Comparison of ENCODE assay signal across 36 mouse cellular contexts in the genomic region with DNA sequence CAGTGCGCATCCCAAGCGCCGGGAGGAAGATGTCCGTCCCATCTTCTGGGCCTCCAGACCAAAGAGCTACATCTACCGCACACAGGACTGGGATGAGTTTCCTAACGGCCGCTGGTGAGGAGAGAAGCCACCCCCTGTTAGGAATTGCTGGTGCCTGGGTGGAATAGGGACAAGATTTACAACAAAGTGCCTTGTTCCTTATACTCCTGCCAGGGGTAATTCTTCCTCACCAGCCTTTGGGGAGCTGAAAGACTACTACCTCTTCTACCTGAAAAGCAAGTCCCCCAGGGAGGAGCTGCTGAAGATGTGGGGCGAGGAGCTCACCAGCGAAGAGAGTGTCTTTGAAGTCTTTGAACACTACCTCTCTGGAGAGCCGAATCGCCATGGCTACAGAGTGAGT. TPM values are rescaled to one million over a fixed set of nuclear protein-coding genes. Genes with fewer than 3 reads are reported as not detected.
"Had no signal": no experiment of that assay in that cellular context is flagged by ENCODE, and none has a peak within 500 bp of the region (broad histone marks: within the 10 kb centered on the region; RNA-seq: fewer than 3 reads in every experiment).

No protein-coding gene starts in this region.

- H3K4me1 ChIP-seq: limb, embryonic 12.5 days; limb, embryonic 13.5 days; limb, embryonic 15.5 days; lung, embryonic 15.5 days; midbrain, embryonic 12.5 days; neural tube, embryonic 12.5 days; neural tube, embryonic 13.5 days had no signal

- H3K4me2 ChIP-seq: limb, embryonic 12.5 days; limb, embryonic 13.5 days; limb, embryonic 15.5 days; liver, embryonic 11.5 days; liver, embryonic 12.5 days; liver, embryonic 13.5 days; liver, embryonic 15.5 days; lung, embryonic 14.5 days; lung, embryonic 15.5 days; midbrain, embryonic 12.5 days; neural tube, embryonic 12.5 days; neural tube, embryonic 13.5 days had no signal

- DNase-seq: left cerebral cortex, postnatal 4 days; liver; liver, embryonic 13.5 days; liver, postnatal 0 days; lung, adult 18-20 months; lung, adult 2 months; lung, embryonic 14.5 days; lung, postnatal 10 days; lung, postnatal 14 days; lung, postnatal 36 days; lung, postnatal 4 days had no signal

- H3K9me3 ChIP-seq: limb, embryonic 10.5 days; limb, embryonic 12.5 days; limb, embryonic 13.5 days; limb, embryonic 15.5 days; liver, embryonic 12.5 days; liver, embryonic 13.5 days; liver, embryonic 15.5 days; lung, embryonic 15.5 days; megakaryocyte, embryonic 14.5 days; midbrain, embryonic 12.5 days; neural tube, embryonic 12.5 days; neural tube, embryonic 13.5 days had no signal

- H3K27ac ChIP-seq: limb, embryonic 10.5 days; limb, embryonic 12.5 days; limb, embryonic 13.5 days; limb, embryonic 15.5 days; liver, embryonic 12.5 days; liver, embryonic 13.5 days; liver, embryonic 14.5 days; liver, embryonic 15.5 days; lung, embryonic 15.5 days; macrophage; midbrain, embryonic 12.5 days; neural tube, embryonic 12.5 days; neural tube, embryonic 13.5 days had no signal

- H3K9ac ChIP-seq: limb, embryonic 12.5 days; limb, embryonic 13.5 days; limb, embryonic 15.5 days; liver, embryonic 12.5 days; liver, embryonic 13.5 days; liver, embryonic 14.5 days; liver, embryonic 15.5 days; liver, postnatal 0 days; lung, embryonic 14.5 days; lung, embryonic 15.5 days; midbrain, embryonic 12.5 days; neural tube, embryonic 12.5 days; neural tube, embryonic 13.5 days had no signal

- H3K4me3 ChIP-seq: left cerebral cortex, adult 2 months; limb, embryonic 10.5 days; limb, embryonic 12.5 days; limb, embryonic 13.5 days; limb, embryonic 15.5 days; liver, embryonic 12.5 days; liver, embryonic 13.5 days; liver, embryonic 15.5 days; lung, embryonic 15.5 days; megakaryocyte, embryonic 14.5 days; midbrain, embryonic 12.5 days; myocyte; neural tube, embryonic 12.5 days; neural tube, embryonic 13.5 days had no signal

- H3K27me3 ChIP-seq: limb, embryonic 12.5 days; limb, embryonic 13.5 days; limb, embryonic 15.5 days; liver, embryonic 12.5 days; liver, embryonic 13.5 days; liver, embryonic 15.5 days; lung, embryonic 15.5 days; midbrain, embryonic 12.5 days; neural tube, embryonic 12.5 days; neural tube, embryonic 13.5 days had no signal

- ATAC-seq: liver, embryonic 12.5 days; liver, postnatal 0 days; lung, postnatal 0 days; midbrain, embryonic 16.5 days had no signal

RNA-seq across cellular contexts. Expression of gene Nppa, which starts 51.4 kb away (rescaled TPM):
- total RNA-seq: left cerebral cortex, adult 2 months; left cerebral cortex, postnatal 36 days; liver, adult 2 months; megakaryocyte progenitor cell, adult 5-6 weeks; megakaryocyte, adult 5-6 weeks; megakaryocyte-erythroid progenitor cell, adult 5-6 weeks; monocyte, adult 5-6 weeks had no signal
- polyA plus RNA-seq: limb, embryonic 13.5 days; limb, embryonic 15.5 days; liver, adult 2 months; liver, embryonic 14.5 days; liver, embryonic 16.5 days; lung, embryonic 14.5 days; macrophage; myocyte had no signal
